Mouse (Mus musculus): ENCODE data around the gene Mtif2. TPM values are rescaled to one million over a fixed set of nuclear protein-coding genes. Genes with fewer than 3 reads are reported as not detected.

Gene Mtif2
- polyA plus RNA-seq, 1 experiment from 2014 or later: 58.2 TPM

DNA sequence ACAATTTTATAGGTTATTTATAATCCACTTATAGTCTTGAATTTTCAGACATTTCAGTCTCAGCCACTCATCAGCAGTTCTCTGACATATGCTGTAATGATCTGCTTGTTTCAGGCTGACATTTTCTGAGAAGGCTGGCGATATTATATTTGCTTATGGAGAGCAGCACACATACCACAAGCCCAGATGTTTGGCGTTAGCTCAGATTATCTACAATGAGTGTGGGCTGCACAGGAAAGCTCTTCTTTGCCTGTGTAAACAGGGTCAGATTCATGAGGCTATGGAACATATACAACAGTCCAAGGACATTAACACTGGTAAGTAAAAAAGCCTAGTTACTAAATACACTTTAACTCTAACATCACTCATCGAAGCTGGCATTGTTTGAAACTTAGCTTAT lies 45.3 kb downstream of the Mtif2 start:
- WGBS: 76% methylated on average over 3 of the region's 3 CpGs
- Histone ChIP-seq H3K9ac (no peak overlapping the region), H3K4me1 (no peaks in the 10 kb centered on the region), H3K36me3 (replicated peaks) (no peaks in the 10 kb centered on the region), H3K4me3 (no peak overlapping the region), H3K9me3 (no peaks in the 10 kb centered on the region), H3K27me3 (replicated peaks) (no peaks in the 10 kb centered on the region), H3K27ac (no peak overlapping the region), H3K4me2 (no peak overlapping the region)
- ATAC-seq (replicated peaks): no peak

GRCm38 (mm10) chr11:29572656-29573055 lies 46.4 kb downstream of the Mtif2 start:
- no peak overlapping the region for H3K4me2 ChIP-seq
- no peaks in the 10 kb centered on the region for H3K36me3 ChIP-seq (replicated peaks)
- H3K27ac ChIP-seq: no peak overlapping the region
- H3K4me3 ChIP-seq: no peak overlapping the region
- H3K4me1 ChIP-seq: no peaks in the 10 kb centered on the region
- no peak overlapping the region for H3K9ac ChIP-seq
- H3K27me3 ChIP-seq (replicated peaks): no peaks in the 10 kb centered on the region
- ATAC-seq (replicated peaks): no peak
- WGBS: 76% methylated on average over 2 of the region's 2 CpGs
- no peaks in the 10 kb centered on the region for H3K9me3 ChIP-seq

- no peaks in the 10 kb centered on the region for H3K9me3 ChIP-seq
- no peaks in the 10 kb centered on the region for H3K36me3 ChIP-seq (replicated peaks)
- H3K27me3 ChIP-seq (replicated peaks): no peaks in the 10 kb centered on the region
- H3K4me2 ChIP-seq: no peak overlapping the region
- no peaks in the 10 kb centered on the region for H3K4me1 ChIP-seq
- H3K4me3 ChIP-seq: no peak overlapping the region
- no peak overlapping the region for H3K9ac ChIP-seq
- no peak overlapping the region for H3K27ac ChIP-seq
- ATAC-seq (replicated peaks): no peak
Measured at GRCm38 (mm10) chr11:29579610-29580009, 53.4 kb downstream of the Mtif2 start.

Other genes with a start within 250 kb of the Mtif2 start
- gene Ccdc88a, start 152.8 kb upstream of the Mtif2 start, polyA plus RNA-seq (2015; fragmentation: Nextera tagmentation; extraction: Ambion mirVana): 81.4 and 88.8 TPM in 2 replicates
- 7.7 and 9.3 TPM in 2 replicates for gene Prorsd1, start 11.4 kb upstream of the Mtif2 start, polyA plus RNA-seq (2015; fragmentation: Nextera tagmentation; extraction: Ambion mirVana)
- gene Clhc1, start 21.5 kb downstream of the Mtif2 start, polyA plus RNA-seq (2015; fragmentation: Nextera tagmentation; extraction: Ambion mirVana): 0.19 TPM in 1 of 2 replicates, not detected in the other
- 452 and 494 TPM in 2 replicates for gene Rps27a, start 21.7 kb downstream of the Mtif2 start, polyA plus RNA-seq (2015; fragmentation: Nextera tagmentation; extraction: Ambion mirVana)
- gene Rtn4, start 166.5 kb downstream of the Mtif2 start, polyA plus RNA-seq (2015; fragmentation: Nextera tagmentation; extraction: Ambion mirVana): 128 and 134 TPM in 2 replicates

Data from midbrain, embryonic 15.5 days (tissue).